Mouse (Mus musculus) G1E (cell line): Measurements from ENCODE around the gene Heatr1. TPM values are rescaled to one million over a fixed set of nuclear protein-coding genes. Genes with fewer than 3 reads are reported as not detected.
A peak's percentile ranks its signal among the peaks of the same experiment; 100 is the strongest.

Experiments
- ATAC-seq: 2 replicates; pipeline ENCODE4 v1.8.0; 2016; ENCODE audit warnings: mild to moderate bottlenecking; ENCODE audit not compliant: insufficient number of reproducible peaks, poor library complexity, low FRiP score, severe bottlenecking; ENCODE audit errors: extremely low read depth
- DNase-seq: peaks from one replicate; pipeline ENCODE4 v3.0.0; 2012; ENCODE audit warnings: low spot score
- H3K27me3 ChIP-seq: 2 replicates; pipeline ENCODE4 v1.6.1; 2012; ENCODE audit warnings: mild to moderate bottlenecking, low read length, inconsistent platforms; ENCODE audit not compliant: insufficient read depth
- H3K36me3 ChIP-seq: replicated peaks from 2 replicates; pipeline ENCODE3; 2012; ENCODE audit warnings: mild to moderate bottlenecking, inconsistent platforms
- H3K4me1 ChIP-seq: 2 replicates; pipeline ENCODE4 v1.6.1; 2012; ENCODE audit warnings: low read depth, low read length, inconsistent platforms, mixed read lengths; ENCODE audit not compliant: insufficient read depth
- H3K4me3 ChIP-seq: 2 replicates; pipeline ENCODE4 v1.5.1; 2012; ENCODE audit warnings: low read depth, mild to moderate bottlenecking, inconsistent platforms, low read length, moderate library complexity, mixed read lengths
- H3K9me3 ChIP-seq: replicated peaks from 2 replicates; pipeline ENCODE4 v1.6.1; 2012; ENCODE audit warnings: inconsistent platforms
- CTCF ChIP-seq: IDR thresholded peaks from 2 replicates; pipeline ENCODE4 v1.5.1; 2012; ENCODE audit warnings: low read depth, low read length, inconsistent platforms, mixed read lengths
- GATA1 ChIP-seq: IDR thresholded peaks from 2 replicates; pipeline ENCODE4 v1.6.1; 2012; ENCODE audit warnings: borderline replicate concordance, low read length, inconsistent platforms, mixed read lengths
- GATA2 ChIP-seq: IDR thresholded peaks from 2 replicates; pipeline ENCODE4 v1.6.1; 2012; ENCODE audit warnings: low read depth, low read length, inconsistent platforms, borderline replicate concordance
- POLR2AphosphoS5 ChIP-seq: IDR thresholded peaks from 2 replicates; pipeline ENCODE4 v1.6.1; 2012; ENCODE audit warnings: low read depth, low read length, inconsistent platforms; ENCODE audit not compliant: insufficient replicate concordance
- TAL1 ChIP-seq: conservative IDR thresholded peaks from 2 replicates; pipeline ENCODE4 v1.6.1; 2012; ENCODE audit warnings: low read depth, low read length, inconsistent platforms, mixed read lengths
- polyA plus RNA-seq: library from polyadenylated mRNA; stranded (reverse); fragments of >175 nt; gene quantifications from 2 replicates; pipeline ENCODE4 v1.2.3, GENCODE M21; 2012
- total RNA-seq, 2 experiments: library from RNA; stranded (forward) in 1 of 2; stranded (reverse) in 1 of 2; fragments of 200-1000 nt in 1 of 2; fragments of >200 nt in 1 of 2; fragmentation: Nextera tagmentation in 1 of 2; gene quantifications; 2 replicates each; pipeline ENCODE4 v1.2.3; 2014 to 2017

The Heatr1 gene
- total and polyA plus RNA-seq, 3 experiments = 128 to 271 (median 143) TPM

DNA sequence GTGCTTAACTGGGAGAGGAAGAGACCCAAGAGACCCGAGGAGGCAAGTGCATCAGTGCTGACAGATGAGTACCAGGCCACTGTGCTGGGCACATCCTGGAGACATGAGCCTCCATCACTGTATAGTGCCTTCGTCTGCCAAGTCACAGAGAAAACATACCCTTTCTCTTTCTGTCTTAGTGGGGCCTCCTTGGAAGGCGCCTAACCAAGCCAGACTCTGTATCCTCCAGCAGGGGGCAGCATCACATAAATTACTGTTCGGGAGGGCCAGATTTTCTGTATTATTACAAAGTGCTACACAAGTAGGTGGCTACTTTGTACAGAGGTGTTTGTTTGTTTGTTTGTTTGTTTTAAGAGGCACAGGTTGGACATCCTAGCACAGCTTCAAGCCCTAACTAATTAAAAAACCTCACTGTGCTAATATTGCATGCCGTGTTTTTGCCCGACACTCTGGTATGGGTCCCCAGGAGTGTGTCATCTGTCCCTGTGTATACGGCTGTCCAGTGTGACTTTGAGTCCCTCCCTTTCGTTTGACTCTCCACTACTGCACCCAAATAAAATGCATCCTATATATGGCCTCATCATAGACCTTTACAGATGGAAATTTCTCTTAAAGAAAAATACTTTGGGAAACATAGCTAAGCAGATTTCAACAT lies 79.0 kb downstream of the Heatr1 start:
- DNase-seq (peak; percentile 13), ATAC-seq (peak; percentile 42; the same call in 1 of the 2 replicates)
- TF ChIP-seq CTCF = peak; percentile 63
- TF ChIP-seq GATA1 = no peak
- no peak for TF ChIP-seq TAL1
- no peak for TF ChIP-seq POLR2AphosphoS5
- no peak for TF ChIP-seq GATA2
- peaks cover 4% of the 10 kb centered on the region; the same call in 1 of the 2 replicates for H3K27me3 ChIP-seq
- peaks cover 38% of the 10 kb centered on the region for H3K4me1 ChIP-seq
- no peak overlapping the region for H3K4me3 ChIP-seq
- H3K9me3 ChIP-seq = no peaks in the 10 kb centered on the region
- peaks cover 16% of the 10 kb centered on the region for H3K36me3 ChIP-seq

- Histone ChIP-seq H3K9me3 (no peaks in the 10 kb centered on the region), H3K4me3 (peak overlapping the region; percentile 64), H3K36me3 (peaks cover 16% of the 10 kb centered on the region), H3K4me1 (peaks cover 28% of the 10 kb centered on the region), H3K27me3 (peaks cover 15% of the 10 kb centered on the region)
- peak; percentile 7 for DNase-seq
- TF ChIP-seq GATA2 = no peak
- peak; percentile 54 for ATAC-seq
Measured at GRCm38 (mm10) chr13:12475239-12475638, 80.4 kb downstream of the Heatr1 start.

GRCm38 (mm10) chr13:12476886-12477285 lies 82.1 kb downstream of the Heatr1 start:
- ATAC-seq = no peak
- Histone ChIP-seq H3K4me3 (no peak overlapping the region), H3K4me1 (peaks cover 22% of the 10 kb centered on the region), H3K9me3 (no peaks in the 10 kb centered on the region), H3K36me3 (peaks cover 11% of the 10 kb centered on the region), H3K27me3 (peaks cover 18% of the 10 kb centered on the region)
- TF ChIP-seq TAL1 = no peak
- TF ChIP-seq POLR2AphosphoS5 = no peak
- no peak for TF ChIP-seq GATA2
- no peak for TF ChIP-seq CTCF
- no peak for TF ChIP-seq GATA1
- no peak for DNase-seq

GRCm38 (mm10) chr13:12478301-12478700 lies 83.5 kb downstream of the Heatr1 start:
- Histone ChIP-seq H3K36me3 (no peaks in the 10 kb centered on the region), H3K4me1 (peaks cover 21% of the 10 kb centered on the region), H3K4me3 (no peak overlapping the region), H3K9me3 (no peaks in the 10 kb centered on the region), H3K27me3 (peaks cover 23% of the 10 kb centered on the region)
- ATAC-seq (no peak), DNase-seq (no peak)
- no peak for TF ChIP-seq GATA1
- no peak for TF ChIP-seq GATA2
- TF ChIP-seq TAL1 = no peak
- TF ChIP-seq POLR2AphosphoS5 = no peak
- TF ChIP-seq CTCF = no peak

- DNase-seq = no peak
- H3K4me1 ChIP-seq = peaks cover 11% of the 10 kb centered on the region
- H3K4me3 ChIP-seq = no peak overlapping the region
- H3K36me3 ChIP-seq = no peaks in the 10 kb centered on the region
- TF ChIP-seq POLR2AphosphoS5 (no peak), GATA2 (no peak), GATA1 (no peak), TAL1 (no peak), CTCF (no peak)
- H3K9me3 ChIP-seq = no peaks in the 10 kb centered on the region
- H3K27me3 ChIP-seq = peaks cover 26% of the 10 kb centered on the region
- no peak for ATAC-seq
Measured at GRCm38 (mm10) chr13:12479802-12480201, 85.0 kb downstream of the Heatr1 start.

GRCm38 (mm10) chr13:12485197-12485596 lies 90.4 kb downstream of the Heatr1 start:
- no peaks in the 10 kb centered on the region for H3K4me1 ChIP-seq
- no peaks in the 10 kb centered on the region for H3K36me3 ChIP-seq
- H3K27me3 ChIP-seq = peaks cover 29% of the 10 kb centered on the region
- no peak overlapping the region for H3K4me3 ChIP-seq
- ATAC-seq = no peak
- no peaks in the 10 kb centered on the region for H3K9me3 ChIP-seq
- no peak for DNase-seq
- TF ChIP-seq TAL1 (no peak), GATA1 (no peak), GATA2 (no peak), CTCF (no peak), POLR2AphosphoS5 (no peak)
